Mouse (Mus musculus): ENCODE measurements around the gene Majin.

DNA sequence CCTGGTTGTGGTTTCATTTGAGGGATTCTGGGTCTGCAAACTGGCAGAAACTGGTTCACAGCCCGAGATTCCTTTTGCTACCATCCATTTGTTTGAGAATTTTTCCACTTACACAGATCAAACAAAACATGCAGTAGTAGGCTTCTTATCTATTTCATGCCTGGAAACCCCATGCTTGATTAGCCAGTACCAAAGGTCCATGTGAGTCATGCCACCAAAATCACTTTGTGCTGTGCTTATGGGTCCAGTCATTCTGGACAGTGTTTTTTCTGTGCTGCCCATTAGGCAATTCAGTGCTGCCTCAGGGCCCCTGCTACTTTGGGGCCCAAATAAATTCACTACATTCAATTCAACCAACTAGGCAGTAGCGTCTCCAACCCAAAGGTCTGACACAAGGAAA, 20.1 kb downstream of the Majin start:
- TF ChIP-seq CTCF (IDR thresholded peaks at IDR 0.05; ENCODE audit: low read depth, low read length), result no peak
- TF ChIP-seq POLR2A (IDR thresholded peaks at IDR 0.05; ENCODE audit: extremely low read depth, insufficient read depth, low read length), result no peak

Data from liver, adult 2 months (tissue).